Mouse (Mus musculus): ENCODE results near the gene Rnf126. TPM values are rescaled to one million over a fixed set of nuclear protein-coding genes. Genes with fewer than 3 reads are reported as not detected.
A peak's percentile ranks its signal among the peaks of the same experiment; 100 is the strongest.
"Not testable (repeated sequence)": the region's sequence is repeated elsewhere in the genome, so short reads cannot be mapped to it uniquely, and the experiment has no call there.

Gene Rnf126
- total RNA-seq, 2 experiments from 2014 or later, result 18.4 to 55.6 TPM

- ATAC-seq (replicated peaks; ENCODE audit: poor library complexity), result peak; percentile 24
Measured at GRCm38 (mm10) chr10:79767372-79768244, 856 bp upstream of the Rnf126 start.

GRCm38 (mm10) chr10:79766001-79766507 is 698 bp downstream of the Rnf126 start:
- ATAC-seq (replicated peaks; ENCODE audit: poor library complexity), result no peak

DNA sequence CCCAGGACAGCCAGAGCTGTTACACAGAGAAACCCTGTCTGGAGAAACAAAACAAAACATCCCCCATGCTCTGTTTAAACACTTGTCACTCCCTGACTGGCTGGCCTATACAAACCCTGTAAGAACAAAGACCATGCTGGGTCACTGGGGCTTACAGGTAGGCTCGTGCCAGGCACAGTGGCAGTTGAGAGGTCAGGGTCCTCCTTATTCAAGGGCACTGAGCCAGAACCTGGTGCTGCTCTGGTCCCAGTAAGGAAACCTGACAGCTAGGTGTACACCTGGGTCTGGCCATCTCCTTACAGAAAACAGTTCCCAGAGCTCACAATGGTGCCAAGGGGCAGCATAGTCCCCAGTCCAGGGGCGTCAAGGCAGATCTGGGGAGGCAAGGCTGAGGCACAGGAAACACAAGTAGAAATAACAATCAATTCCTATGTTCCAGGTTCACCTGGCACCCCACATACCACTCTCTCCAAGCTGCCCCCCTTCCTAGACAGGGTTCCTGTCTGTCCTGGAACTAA is 1.5 kb downstream of the Rnf126 start:
- no peak for ATAC-seq (replicated peaks; ENCODE audit: poor library complexity)

DNA sequence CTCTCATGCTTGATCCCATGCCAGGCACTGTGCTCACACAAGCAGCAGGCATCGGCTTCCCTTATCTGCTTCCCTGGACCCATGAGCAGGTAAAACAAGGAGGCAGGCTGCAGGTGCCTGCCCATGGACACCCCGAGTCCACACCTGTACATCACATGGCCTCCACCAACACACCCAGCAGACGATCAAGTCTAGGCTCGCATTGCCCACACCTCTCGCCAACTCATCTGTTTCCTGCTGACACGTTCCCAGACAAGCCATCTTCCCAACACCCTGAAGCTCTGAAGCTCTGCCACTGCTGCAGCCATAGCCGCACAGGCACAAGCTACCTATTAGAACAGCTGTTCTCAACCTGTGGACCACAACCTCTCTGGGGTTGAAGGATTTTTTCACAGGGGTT is 2.5 kb downstream of the Rnf126 start:
- ATAC-seq (replicated peaks; ENCODE audit: poor library complexity), result no peak

GRCm38 (mm10) chr10:79762875-79763274 is 3.9 kb downstream of the Rnf126 start:
- ATAC-seq (replicated peaks; ENCODE audit: poor library complexity), result no peak

DNA sequence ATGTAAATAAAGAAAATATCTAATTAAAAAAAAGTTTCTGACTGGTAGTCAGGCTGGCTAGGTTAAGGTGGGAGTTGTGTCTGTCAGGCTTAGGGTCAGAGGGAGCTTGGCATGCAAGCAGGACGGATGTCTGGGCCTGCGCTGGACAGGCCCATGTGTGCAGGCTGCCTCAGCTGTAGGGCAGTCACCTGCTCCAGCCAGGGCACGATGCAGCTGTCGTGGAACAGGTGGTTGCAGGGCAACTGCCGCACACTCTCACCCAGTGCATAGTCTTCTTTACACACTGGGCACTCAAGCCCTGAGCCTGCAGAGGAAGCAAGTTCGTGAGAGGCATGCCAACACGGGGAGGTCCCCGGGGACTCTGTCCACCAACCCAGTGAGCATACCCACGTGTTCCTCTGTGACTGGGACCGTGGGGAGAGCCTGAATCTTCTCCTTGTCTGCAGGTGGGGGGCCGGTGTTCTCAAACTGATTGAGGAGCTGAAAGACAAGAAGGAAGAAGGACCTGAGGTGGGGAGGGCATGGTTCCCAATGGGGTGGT is 6.1 kb downstream of the Rnf126 start:
- ATAC-seq (replicated peaks; ENCODE audit: poor library complexity), result no peak

GRCm38 (mm10) chr10:79759675-79760074 is 7.1 kb downstream of the Rnf126 start:
- ATAC-seq (replicated peaks; ENCODE audit: poor library complexity), result not testable (repeated sequence)

DNA sequence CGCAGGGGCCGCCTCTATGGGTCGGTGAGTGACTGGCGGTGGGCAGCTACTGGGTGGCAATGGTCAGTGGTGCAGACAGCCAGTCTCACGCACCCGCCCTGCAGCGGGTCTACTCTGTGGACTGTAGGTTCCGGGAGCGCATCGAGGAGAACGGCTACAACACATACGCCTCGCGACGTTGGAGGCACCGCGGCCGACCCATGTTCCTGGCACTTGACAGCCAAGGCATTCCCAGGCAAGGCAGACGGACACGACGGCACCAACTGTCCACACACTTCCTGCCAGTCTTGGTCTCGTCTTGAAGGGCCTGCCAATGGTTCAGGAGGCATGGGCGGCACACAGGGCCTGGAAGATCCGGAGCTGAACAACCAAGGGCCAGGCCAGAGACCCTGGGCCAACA is 10.1 kb downstream of the Rnf126 start:
- ATAC-seq (replicated peaks; ENCODE audit: poor library complexity), result no peak

- ATAC-seq (replicated peaks; ENCODE audit: poor library complexity), result no peak
Measured at GRCm38 (mm10) chr10:79755854-79756253, 10.9 kb downstream of the Rnf126 start.

DNA sequence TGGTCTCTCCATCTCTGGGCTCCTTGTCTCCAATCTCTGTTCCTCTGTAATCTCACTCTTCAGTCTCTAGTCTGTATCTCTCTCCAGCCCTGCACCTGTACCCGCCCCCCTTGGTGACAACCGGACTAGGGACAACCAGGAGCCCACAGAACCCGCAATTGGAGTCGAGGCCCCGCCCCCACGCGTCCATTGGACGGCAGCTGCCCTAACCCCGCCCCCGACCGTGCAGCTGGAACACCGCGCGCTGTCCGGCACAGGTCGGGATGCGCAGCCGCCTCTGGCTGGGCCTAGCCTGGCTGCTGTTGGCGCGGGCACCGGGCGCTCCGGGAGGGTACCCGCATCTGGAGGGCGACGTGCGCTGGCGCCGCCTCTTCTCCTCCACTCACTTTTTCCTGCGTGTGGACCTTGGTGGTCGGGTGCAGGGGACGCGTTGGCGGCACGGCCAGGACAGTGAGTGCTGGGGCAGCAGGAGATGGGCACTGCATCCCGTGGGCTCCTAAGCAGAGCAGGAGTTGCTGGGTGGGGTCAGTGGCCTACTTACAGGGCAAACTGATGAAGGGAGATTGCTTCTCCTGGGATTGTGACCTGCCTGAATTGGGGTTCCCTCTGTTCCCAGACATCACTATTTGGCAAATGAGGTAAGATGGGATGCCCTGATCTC is 11.8 kb downstream of the Rnf126 start, which contains the start of gene Fgf22:
Fgf22 (plus strand) TSS at position 221 of the 661 bp plus-strand sequence.
- peak; percentile 86 for ATAC-seq (replicated peaks; ENCODE audit: poor library complexity)

- no peak for ATAC-seq (replicated peaks; ENCODE audit: poor library complexity)
Measured at GRCm38 (mm10) chr10:79748496-79748895, 18.3 kb downstream of the Rnf126 start.

- ATAC-seq (replicated peaks; ENCODE audit: poor library complexity), result peak; percentile 50
Measured at GRCm38 (mm10) chr10:79746774-79747151, 20.0 kb downstream of the Rnf126 start.

GRCm38 (mm10) chr10:79745898-79746773 is 20.6 kb downstream of the Rnf126 start, which contains the start of gene Polrmt:
TSS of gene Polrmt (minus strand) at chr10:79746581.
- ATAC-seq (replicated peaks; ENCODE audit: poor library complexity), result peak; percentile 96

DNA sequence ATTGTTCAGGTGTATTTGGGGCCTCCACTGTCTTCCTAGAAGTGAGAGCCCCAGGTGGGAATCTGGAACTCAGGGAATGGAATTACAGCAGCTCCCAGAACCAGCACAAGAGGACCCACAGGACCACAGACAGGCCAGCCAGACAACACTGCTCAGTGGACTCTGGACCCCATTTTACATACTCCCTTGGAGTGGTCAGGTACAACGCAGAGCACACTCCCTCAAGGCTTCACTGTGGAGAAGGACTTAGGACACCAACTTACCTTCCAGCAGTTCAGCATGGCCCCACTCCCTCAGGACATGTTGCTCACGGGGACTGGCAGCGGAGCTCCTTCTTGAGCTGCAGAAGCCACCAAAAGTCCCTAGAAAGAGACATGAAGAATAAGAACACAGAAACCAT is 21.3 kb downstream of the Rnf126 start:
- ATAC-seq (replicated peaks; ENCODE audit: poor library complexity), result no peak

DNA sequence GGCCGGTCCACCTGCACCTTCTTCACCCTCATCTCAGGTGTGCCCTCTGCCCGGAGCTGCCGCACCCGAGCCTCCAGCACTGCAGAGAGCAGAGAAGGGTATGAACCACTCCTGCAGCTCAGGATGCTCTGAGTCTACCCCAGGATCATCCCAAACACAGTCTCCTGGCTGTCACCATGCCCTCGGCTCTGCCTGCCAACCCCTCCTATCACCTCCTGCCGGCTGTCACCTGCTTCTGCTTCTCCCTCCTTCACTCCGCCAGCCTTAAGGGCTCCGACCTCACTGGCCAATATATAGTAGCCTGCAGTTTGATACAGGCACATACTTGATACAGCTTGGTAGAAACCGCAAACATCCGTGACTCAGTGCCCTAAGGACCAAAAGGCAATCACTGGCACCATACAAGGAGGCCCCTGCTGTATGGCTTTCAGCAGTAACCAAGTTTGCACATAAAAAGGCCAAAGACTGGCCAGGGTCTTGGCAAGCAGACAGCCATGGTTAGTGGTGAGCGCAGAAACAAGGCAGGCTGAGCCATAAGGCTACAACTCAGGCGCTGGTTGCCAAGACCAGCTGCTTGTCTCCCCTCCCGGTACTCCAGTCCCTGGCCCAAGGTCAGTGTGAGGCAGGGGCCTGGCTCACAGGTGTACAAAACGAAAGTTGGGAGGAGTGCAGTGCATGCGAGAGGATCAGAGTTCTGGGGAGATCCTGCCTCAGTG is 22.9 kb downstream of the Rnf126 start:
- ATAC-seq (replicated peaks; ENCODE audit: poor library complexity), result no peak

DNA sequence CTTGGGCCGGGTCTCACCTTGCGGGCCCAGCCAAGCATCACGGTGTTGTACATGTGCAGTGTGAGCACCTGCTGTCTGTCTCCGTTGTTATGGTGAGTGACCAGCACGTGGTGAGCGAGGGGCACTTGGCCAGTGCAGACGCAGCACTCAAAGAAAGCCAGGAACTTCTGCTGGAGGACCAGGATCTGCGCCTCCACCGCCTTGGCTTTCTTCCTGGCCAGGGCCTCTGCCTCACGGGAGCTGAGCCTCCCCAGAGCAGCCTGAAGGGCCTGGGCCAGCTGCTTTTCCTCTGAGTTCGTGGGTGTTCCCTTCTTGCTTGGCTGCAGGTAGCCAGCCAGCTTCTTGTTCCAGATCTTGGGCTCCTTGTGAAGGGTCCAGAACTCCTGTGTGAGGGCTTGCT is 23.6 kb downstream of the Rnf126 start:
- no peak for ATAC-seq (replicated peaks; ENCODE audit: poor library complexity)

DNA sequence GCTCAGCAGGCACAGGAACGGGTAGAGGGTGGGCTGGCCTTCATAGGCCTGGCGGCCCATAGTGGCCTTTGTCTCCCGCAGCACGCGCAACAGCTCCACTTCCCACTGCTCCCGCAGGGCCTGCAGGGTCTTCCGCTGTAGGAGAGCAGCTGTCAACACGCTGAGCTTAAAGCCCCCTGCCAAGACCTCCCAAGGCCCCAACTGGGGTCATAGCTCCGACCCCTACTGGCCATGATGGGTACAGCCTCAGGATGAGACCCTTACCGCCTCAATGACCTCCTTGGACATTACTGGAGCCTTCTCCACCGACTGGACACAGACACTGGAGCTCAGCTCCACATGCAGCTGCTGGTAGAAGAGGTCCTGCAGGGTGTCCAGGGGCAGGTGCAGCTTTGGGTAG is 25.9 kb downstream of the Rnf126 start:
- no peak for ATAC-seq (replicated peaks; ENCODE audit: poor library complexity)

DNA sequence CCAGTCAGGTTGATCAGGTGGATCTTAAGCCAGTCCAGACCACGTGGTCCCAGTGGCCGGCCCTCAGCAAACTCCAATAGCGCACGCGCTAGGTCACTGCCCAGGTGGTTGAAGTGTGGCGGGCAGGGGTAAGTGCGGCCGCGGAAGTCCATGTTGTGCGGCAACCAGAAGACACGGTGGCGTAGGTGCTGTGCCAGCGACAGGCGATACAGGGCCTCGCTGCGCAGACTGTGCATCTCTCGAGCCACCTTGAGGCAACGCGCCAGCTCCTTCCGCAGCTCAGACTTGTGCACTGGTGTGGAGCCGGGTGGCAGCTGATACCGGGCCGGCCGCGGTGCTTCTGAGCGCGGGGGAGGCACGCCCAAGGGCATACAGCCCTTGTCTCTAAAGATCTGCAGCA is 27.5 kb downstream of the Rnf126 start:
- ATAC-seq (replicated peaks; ENCODE audit: poor library complexity), result 0 out of 2 replicates have a peak, but pooled peaks have one; percentile 7

- ATAC-seq (replicated peaks; ENCODE audit: poor library complexity), result peak; percentile 75
Measured at GRCm38 (mm10) chr10:79738259-79738658, 28.5 kb downstream of the Rnf126 start.

GRCm38 (mm10) chr10:79736706-79737105 is 30.0 kb downstream of the Rnf126 start:
- ATAC-seq (replicated peaks; ENCODE audit: poor library complexity), result no peak
